Mouse (Mus musculus) ES-E14 (cell line): Measurements from ENCODE around the gene Zbed6.

Experiments used
- CHD2 ChIP-seq: IDR thresholded peaks from 2 replicates; pipeline ENCODE4 v1.6.1; 2014; ENCODE audit warnings: mild to moderate bottlenecking, low read depth, low read length, inconsistent platforms
- HCFC1 ChIP-seq: IDR thresholded peaks from 2 replicates; pipeline ENCODE4 v1.6.1; 2012; ENCODE audit warnings: low read length, inconsistent platforms, borderline replicate concordance; ENCODE audit not compliant: insufficient read depth
- MAFK ChIP-seq: IDR thresholded peaks from 2 replicates; pipeline ENCODE4 v1.6.1; 2014; ENCODE audit warnings: mild to moderate bottlenecking, low read depth, low read length, inconsistent platforms; ENCODE audit not compliant: insufficient read depth
- ZC3H11A ChIP-seq: IDR thresholded peaks from 2 replicates; pipeline ENCODE4 v1.6.1; 2012; ENCODE audit warnings: low read depth, mild to moderate bottlenecking, inconsistent platforms, low read length, borderline replicate concordance
- ZNF384 ChIP-seq: IDR thresholded peaks from 2 replicates; pipeline ENCODE4 v1.6.1; 2012; ENCODE audit warnings: low read depth, low read length, inconsistent platforms

- TF ChIP-seq CHD2 (no peak), ZNF384 (no peak), ZC3H11A (no peak), HCFC1 (no peak), MAFK (no peak)
Observed at GRCm38 (mm10) chr1:133697935-133698620, 37.4 kb upstream of the Zbed6 start.
